Mouse (Mus musculus) intestine, embryonic 15.5 days (tissue): ENCODE results near the gene Ms4a4c. TPM values are rescaled to one million over a fixed set of nuclear protein-coding genes. Genes with fewer than 3 reads are reported as not detected.
"Not testable (repeated sequence)": the region's sequence is repeated elsewhere in the genome, so short reads cannot be mapped to it uniquely, and the experiment has no call there.

Experiments
- ATAC-seq: fragments of 200-750 bp; cut with Nextera tagmentation; 2 replicates; pipeline ENCODE4 v1.8.0; 2017; ENCODE audit warnings: moderate TSS enrichment, moderate library complexity
- H3K27ac ChIP-seq: fragments of 300-500 bp; sonication (generic); 2 replicates; pipeline ENCODE4 v1.5.1; 2015; ENCODE audit warnings: mild to moderate bottlenecking, inconsistent platforms
- H3K27me3 ChIP-seq: fragments of 300-500 bp; sonication (generic); replicated peaks from 2 replicates; pipeline ENCODE4 v1.6.1; 2015; ENCODE audit warnings: inconsistent platforms
- H3K36me3 ChIP-seq: fragments of 300-500 bp; sonication (generic); 2 replicates; pipeline ENCODE4 v1.6.1; 2015; ENCODE audit warnings: inconsistent platforms
- H3K4me1 ChIP-seq: fragments of 300-500 bp; sonication (generic); replicated peaks from 2 replicates; pipeline ENCODE4 v1.6.1; 2015; ENCODE audit warnings: inconsistent platforms
- H3K4me2 ChIP-seq: fragments of 300-500 bp; sonication (generic); replicated peaks from 2 replicates; pipeline ENCODE4 v1.6.1; 2015; ENCODE audit warnings: mild to moderate bottlenecking, inconsistent platforms
- H3K4me3 ChIP-seq: fragments of 300-500 bp; sonication (generic); replicated peaks from 2 replicates; pipeline ENCODE4 v1.5.1; 2015; ENCODE audit warnings: inconsistent platforms
- H3K9ac ChIP-seq: fragments of 300-500 bp; sonication (generic); 2 replicates; pipeline ENCODE4 v1.6.1; 2015; ENCODE audit warnings: inconsistent platforms
- H3K9me3 ChIP-seq: fragments of 300-500 bp; sonication (generic); 2 replicates; pipeline ENCODE4 v1.6.1; 2016; ENCODE audit warnings: inconsistent platforms
- WGBS: fragments of 180-500 bp; shearing (Covaris S2); methylation state at CpG from one replicate; pipeline ENCODE4 v1.1.7; 2015; 5-methylcytosine and 5-hydroxymethylcytosine counted together
- polyA plus RNA-seq: library from polyadenylated mRNA; unstranded; fragments of >200 nt; fragmentation: Nextera tagmentation; extraction: Ambion mirVana; gene quantifications from 2 replicates; pipeline ENCODE4 v1.2.1, GENCODE M21; 2015

Gene Ms4a4c
- polyA plus RNA-seq, 1 experiment from 2014 or later: 2.4 TPM

GRCm38 (mm10) chr19:11468361-11468760, 63.8 kb downstream of the Ms4a4c start:
- H3K36me3 ChIP-seq, H3K27ac ChIP-seq, H3K4me1 ChIP-seq, ATAC-seq, H3K27me3 ChIP-seq, H3K4me2 ChIP-seq, H3K4me3 ChIP-seq, H3K9me3 ChIP-seq, H3K9ac ChIP-seq: not testable (repeated sequence)
- WGBS: 47% methylated on average over 1 of the region's 1 CpGs

- not testable (repeated sequence) for H3K36me3 ChIP-seq, H3K27ac ChIP-seq, H3K9me3 ChIP-seq, H3K4me3 ChIP-seq, H3K4me1 ChIP-seq, H3K9ac ChIP-seq, H3K4me2 ChIP-seq, ATAC-seq, H3K27me3 ChIP-seq
- 82% methylated on average over 4 of the region's 4 CpGs for WGBS
These were observed 64.6 kb downstream of the Ms4a4c start, which contains the start of gene Ms4a6c for GRCm38 (mm10) chr19:11469215-11469614. Ms4a6c (plus strand) TSS chr19:11469366.

Other genes with a start within 250 kb of the Ms4a4c start
- not detected in 2 replicates for gene 1700025F22Rik, start 239.4 kb upstream of the Ms4a4c start, polyA plus RNA-seq
- gene Ms4a13, start 208.0 kb upstream of the Ms4a4c start, polyA plus RNA-seq: not detected in 2 replicates
- 0.20 and 0.25 TPM in 2 replicates for gene Ms4a12, start 172.3 kb upstream of the Ms4a4c start, polyA plus RNA-seq
- gene Ms4a1, start 138.5 kb upstream of the Ms4a4c start, polyA plus RNA-seq: not detected in 2 replicates
- not detected in 2 replicates for gene Ms4a5, start 120.9 kb upstream of the Ms4a4c start, polyA plus RNA-seq
- not detected in 2 replicates for gene Ms4a14, start 90.3 kb upstream of the Ms4a4c start, polyA plus RNA-seq
- gene Ms4a7, start 68.6 kb upstream of the Ms4a4c start, polyA plus RNA-seq: 4.9 and 5.0 TPM in 2 replicates
- 7.8 and 8.0 TPM in 2 replicates for gene Ms4a4a, start 29.2 kb upstream of the Ms4a4c start, polyA plus RNA-seq
- 0.46 and 0.53 TPM in 2 replicates for gene Ms4a4b, start 38.8 kb downstream of the Ms4a4c start, polyA plus RNA-seq
- gene Ms4a6c, start 64.6 kb downstream of the Ms4a4c start, polyA plus RNA-seq: 10.4 and 10.6 TPM in 2 replicates
- gene Gm8369, start 81.2 kb downstream of the Ms4a4c start, polyA plus RNA-seq: 0.06 TPM in 1 of 2 replicates, not detected in the other
- gene Ms4a6b, start 111.7 kb downstream of the Ms4a4c start, polyA plus RNA-seq: 6.8 and 8.4 TPM in 2 replicates
- 2.8 and 4.0 TPM in 2 replicates for gene Ms4a4d, start 132.0 kb downstream of the Ms4a4c start, polyA plus RNA-seq
- 6.0 and 6.4 TPM in 2 replicates for gene Ms4a6d, start 200.1 kb downstream of the Ms4a4c start, polyA plus RNA-seq
- 0.15 and 0.18 TPM in 2 replicates for gene Ms4a2, start 218.9 kb downstream of the Ms4a4c start, polyA plus RNA-seq
- gene Ms4a3, start 236.1 kb downstream of the Ms4a4c start, polyA plus RNA-seq: 0.34 TPM in 1 of 2 replicates, not detected in the other